Mouse (Mus musculus) cerebellum, postnatal 4 days (tissue): ENCODE results near the gene Dlgap1.

Source experiments
- DNase-seq, 2 experiments: peaks; one replicate each; pipeline ENCODE4 v3.0.0; 2022; ENCODE audit warnings: low spot score in 2 of 2, mixed read lengths in 1 of 2

The Dlgap1 gene

GRCm38 (mm10) chr17:70339821-70340220 lies 370.9 kb downstream of the Dlgap1 start:
- DNase-seq: no peak

- DNase-seq: no peak
Measured at GRCm38 (mm10) chr17:70341230-70341629, 372.4 kb downstream of the Dlgap1 start.

GRCm38 (mm10) chr17:70341920-70342319 lies 373.0 kb downstream of the Dlgap1 start:
- peak in 1 of 2 experiments; percentile 27 for DNase-seq

- no peak for DNase-seq
Measured at GRCm38 (mm10) chr17:70347403-70347802, 378.5 kb downstream of the Dlgap1 start.

- peak in 1 of 2 experiments; percentile 58 for DNase-seq
Measured at GRCm38 (mm10) chr17:70363561-70363960, 394.7 kb downstream of the Dlgap1 start.

GRCm38 (mm10) chr17:70363971-70364370 lies 395.1 kb downstream of the Dlgap1 start:
- no peak for DNase-seq

- no peak for DNase-seq
Measured at GRCm38 (mm10) chr17:70369124-70369523, 400.3 kb downstream of the Dlgap1 start.

GRCm38 (mm10) chr17:70377020-70377419 lies 408.1 kb downstream of the Dlgap1 start:
- DNase-seq: peak in 1 of 2 experiments; percentile 33

- no peak for DNase-seq
Measured at GRCm38 (mm10) chr17:70388447-70388846, 419.6 kb downstream of the Dlgap1 start.

- DNase-seq: peak in 1 of 2 experiments; percentile 8
Measured at GRCm38 (mm10) chr17:70397220-70397619, 428.3 kb downstream of the Dlgap1 start.

GRCm38 (mm10) chr17:70397708-70398107 lies 428.8 kb downstream of the Dlgap1 start:
- no peak for DNase-seq

GRCm38 (mm10) chr17:70401909-70402308 lies 433.0 kb downstream of the Dlgap1 start:
- DNase-seq: no peak

- no peak for DNase-seq
Measured at GRCm38 (mm10) chr17:70403750-70404149, 434.9 kb downstream of the Dlgap1 start.

- no peak for DNase-seq
Measured at GRCm38 (mm10) chr17:70414202-70414601, 445.3 kb downstream of the Dlgap1 start.

GRCm38 (mm10) chr17:70427866-70428265 lies 459.0 kb downstream of the Dlgap1 start:
- DNase-seq: no peak

- peak; percentile 69 to 86 for DNase-seq
Measured at GRCm38 (mm10) chr17:70429746-70430451, 461.0 kb downstream of the Dlgap1 start.

GRCm38 (mm10) chr17:70430452-70430787 lies 461.5 kb downstream of the Dlgap1 start:
- DNase-seq: peak; percentile 40 to 71

- DNase-seq: no peak
Measured at GRCm38 (mm10) chr17:70432834-70433233, 464.0 kb downstream of the Dlgap1 start.

GRCm38 (mm10) chr17:70434549-70434948 lies 465.7 kb downstream of the Dlgap1 start:
- no peak for DNase-seq

- no peak for DNase-seq
Measured at GRCm38 (mm10) chr17:70435612-70436011, 466.7 kb downstream of the Dlgap1 start.

- no peak for DNase-seq
Measured at GRCm38 (mm10) chr17:70437229-70437628, 468.4 kb downstream of the Dlgap1 start.

- peak in 1 of 2 experiments; percentile 21 for DNase-seq
Measured at GRCm38 (mm10) chr17:70442976-70443375, 474.1 kb downstream of the Dlgap1 start.

- DNase-seq: no peak
Measured at GRCm38 (mm10) chr17:70446451-70446850, 477.6 kb downstream of the Dlgap1 start.

- no peak for DNase-seq
Measured at GRCm38 (mm10) chr17:70455036-70455435, 486.2 kb downstream of the Dlgap1 start.
